Mouse (Mus musculus) thymus, adult 2 months (tissue): ENCODE measurements around the gene Tysnd1. TPM values are rescaled to one million over a fixed set of nuclear protein-coding genes. Genes with fewer than 3 reads are reported as not detected.

Experiments
- DNase-seq: peaks from one replicate; pipeline ENCODE4 v3.0.0; 2021
- H3K27ac ChIP-seq: fragments of 200-500 bp; 2 replicates; pipeline ENCODE4 v1.5.1; 2012; ENCODE audit warnings: low read length, control low read depth; ENCODE audit not compliant: control insufficient read depth, insufficient read depth
- H3K27me3 ChIP-seq: fragments of 200-500 bp; 2 replicates; pipeline ENCODE4 v1.6.1; 2012; ENCODE audit warnings: mild to moderate bottlenecking, low read length, moderate library complexity, mixed read lengths; ENCODE audit not compliant: control insufficient read depth, insufficient read depth
- H3K36me3 ChIP-seq: fragments of 200-500 bp; 2 replicates; pipeline ENCODE4 v1.6.1; 2012; ENCODE audit warnings: mild to moderate bottlenecking, low read length, moderate library complexity; ENCODE audit not compliant: control insufficient read depth, insufficient read depth
- H3K4me1 ChIP-seq: fragments of 200-500 bp; replicated peaks from 2 replicates; pipeline ENCODE4 v1.6.1; 2012; ENCODE audit warnings: low read length; ENCODE audit not compliant: control insufficient read depth, insufficient read depth
- H3K4me3 ChIP-seq: fragments of 200-500 bp; 2 replicates; pipeline ENCODE4 v1.5.1; 2012; ENCODE audit warnings: mild to moderate bottlenecking, low read length, control low read depth, moderate library complexity; ENCODE audit not compliant: control insufficient read depth, insufficient read depth
- CTCF ChIP-seq: fragments of 200-500 bp; IDR thresholded peaks from 2 replicates; pipeline ENCODE4 v1.5.1; 2012; ENCODE audit warnings: mild to moderate bottlenecking, control low read depth, low read length, moderate library complexity, borderline replicate concordance; ENCODE audit not compliant: control insufficient read depth, poor library complexity, insufficient read depth; ENCODE audit errors: extremely low read depth
- POLR2A ChIP-seq: fragments of 200-500 bp; IDR thresholded peaks from 2 replicates; pipeline ENCODE4 v1.6.1; 2012; ENCODE audit warnings: mild to moderate bottlenecking, low read length, control low read depth, moderate library complexity; ENCODE audit not compliant: control insufficient read depth, poor library complexity, insufficient read depth; ENCODE audit errors: extremely low read depth
- WGBS: fragments of 180-500 bp; shearing (Covaris S2); methylation state at CpG from one replicate; pipeline ENCODE4 v1.1.7; 2018; 5-methylcytosine and 5-hydroxymethylcytosine counted together
- polyA plus RNA-seq: library from polyadenylated mRNA; depleted of rRNA; stranded (reverse); fragments of >200 nt; gene quantifications from 2 replicates; pipeline ENCODE4 v1.2.3, GENCODE M21; 2012

Gene Tysnd1
- polyA plus RNA-seq, 1 experiment: 91.6 TPM

GRCm38 (mm10) chr10:61714146-61714545 is 18.8 kb downstream of the Tysnd1 start:
- DNase-seq: no peak
- Histone ChIP-seq H3K4me3 (no peak overlapping the region), H3K36me3 (no peaks in the 10 kb centered on the region), H3K27me3 (no peaks in the 10 kb centered on the region; the same call in 1 of the 2 replicates), H3K27ac (no peak overlapping the region), H3K4me1 (peaks cover 4% of the 10 kb centered on the region)
- TF ChIP-seq CTCF (no peak), POLR2A (no peak)
- WGBS: 91% methylated on average over 4 of the region's 4 CpGs

- no peak for DNase-seq
- Histone ChIP-seq H3K27me3 (no peaks in the 10 kb centered on the region; the same call in 1 of the 2 replicates), H3K27ac (no peak within 1 kb of the TSS), H3K4me3 (peak within 1 kb of the TSS; percentile 42), H3K36me3 (no peaks in the 10 kb centered on the region), H3K4me1 (peaks cover 4% of the 10 kb centered on the region)
- no peak for TF ChIP-seq CTCF
- no peak for TF ChIP-seq POLR2A
- WGBS: 16% methylated on average over 32 of the region's 36 CpGs
Measured at GRCm38 (mm10) chr10:61714771-61715461, 19.6 kb downstream of the Tysnd1 start, which contains the start of gene Aifm2. Gene Aifm2, plus strand, starts transcription at chr10:61715263.

- no peaks in the 10 kb centered on the region; the same call in 1 of the 2 replicates for H3K27me3 ChIP-seq
- TF ChIP-seq POLR2A (no peak), CTCF (no peak)
- 17% methylated on average over 11 of the region's 11 CpGs for WGBS
- no peaks in the 10 kb centered on the region for H3K36me3 ChIP-seq
- peaks cover 4% of the 10 kb centered on the region for H3K4me1 ChIP-seq
- DNase-seq: no peak
- H3K27ac ChIP-seq: no peak overlapping the region
- H3K4me3 ChIP-seq: peak overlapping the region; percentile 42
Measured at GRCm38 (mm10) chr10:61715462-61715837, 20.1 kb downstream of the Tysnd1 start.

- no peak overlapping the region for H3K27ac ChIP-seq
- no peak overlapping the region for H3K4me3 ChIP-seq
Measured at GRCm38 (mm10) chr10:61715996-61716864, 20.9 kb downstream of the Tysnd1 start.

GRCm38 (mm10) chr10:61717406-61718296 is 22.3 kb downstream of the Tysnd1 start:
- Histone ChIP-seq H3K4me3 (no peak overlapping the region), H3K4me1 (peaks cover 4% of the 10 kb centered on the region), H3K27ac (no peak overlapping the region), H3K36me3 (no peaks in the 10 kb centered on the region), H3K27me3 (no peaks in the 10 kb centered on the region; the same call in 1 of the 2 replicates)
- no peak for DNase-seq
- TF ChIP-seq CTCF (no peak), POLR2A (no peak)
- WGBS: 95% methylated on average over 12 of the region's 12 CpGs

More at GRCm38 (mm10) chr10:61715996-61716864, 20.9 kb downstream of the Tysnd1 start:
- Histone ChIP-seq H3K27me3 (no peaks in the 10 kb centered on the region; the same call in 1 of the 2 replicates), H3K36me3 (no peaks in the 10 kb centered on the region), H3K4me1 (peaks cover 4% of the 10 kb centered on the region)
- TF ChIP-seq POLR2A: no peak
- no peak for TF ChIP-seq CTCF
- no peak for DNase-seq
- WGBS: 81% methylated on average over 7 of the region's 7 CpGs
